Mouse (Mus musculus) heart, embryonic 11.5 days (tissue): ENCODE results near the gene Arhgef15. TPM values are rescaled to one million over a fixed set of nuclear protein-coding genes. Genes with fewer than 3 reads are reported as not detected.

Experiments used
- ATAC-seq: fragments of 200-750 bp; cut with Nextera tagmentation; replicated peaks from 2 replicates; pipeline ENCODE4 v1.8.0; 2017; ENCODE audit warnings: moderate library complexity; ENCODE audit not compliant: insufficient number of reproducible peaks, low FRiP score, low TSS enrichment
- H3K27ac ChIP-seq: fragments of 300-500 bp; sonication (generic); 2 replicates; pipeline ENCODE4 v1.5.1; 2014; ENCODE audit warnings: mild to moderate bottlenecking, low read depth, low read length
- H3K27me3 ChIP-seq: fragments of 300-500 bp; sonication (generic); 2 replicates; pipeline ENCODE4 v1.6.1; 2014; ENCODE audit warnings: mild to moderate bottlenecking, low read length, mixed read lengths; ENCODE audit not compliant: control insufficient read depth, insufficient read depth
- H3K36me3 ChIP-seq: fragments of 300-500 bp; sonication (generic); 2 replicates; pipeline ENCODE4 v1.6.1; 2014; ENCODE audit warnings: mild to moderate bottlenecking, low read length, moderate library complexity, mixed read lengths; ENCODE audit not compliant: control insufficient read depth, insufficient read depth
- H3K4me1 ChIP-seq: fragments of 300-500 bp; sonication (generic); 2 replicates; pipeline ENCODE4 v1.6.1; 2014; ENCODE audit warnings: low read length; ENCODE audit not compliant: control insufficient read depth, insufficient read depth
- H3K4me2 ChIP-seq: fragments of 300-500 bp; sonication (generic); 2 replicates; pipeline ENCODE4 v1.6.1; 2014; ENCODE audit warnings: mild to moderate bottlenecking, moderate library complexity
- H3K4me3 ChIP-seq: fragments of 300-500 bp; sonication (generic); 2 replicates; pipeline ENCODE4 v1.5.1; 2014; ENCODE audit warnings: low read depth, low read length
- H3K9ac ChIP-seq: fragments of 300-500 bp; sonication (generic); 2 replicates; pipeline ENCODE4 v1.6.1; 2014; ENCODE audit warnings: mild to moderate bottlenecking, low read depth, low read length, moderate library complexity
- H3K9me3 ChIP-seq: fragments of 300-500 bp; sonication (generic); replicated peaks from 2 replicates; pipeline ENCODE4 v1.6.1; 2016; ENCODE audit warnings: low read length; ENCODE audit not compliant: control insufficient read depth
- WGBS: fragments of 180-500 bp; shearing (Covaris S2); extraction: QIAGEN DNeasy Blood & Tissue Kit; methylation state at CpG from one replicate; pipeline ENCODE4 v1.1.7; 2014; ENCODE audit not compliant: insufficient replicate concordance; 5-methylcytosine and 5-hydroxymethylcytosine counted together
- polyA plus RNA-seq: library from polyadenylated mRNA; unstranded; fragments of >200 nt; fragmentation: Nextera tagmentation; extraction: Ambion mirVana; gene quantifications from 2 replicates; pipeline ENCODE4 v1.2.1, GENCODE M21; 2014

The Arhgef15 gene
- polyA plus RNA-seq, 1 experiment from 2014 or later = 9.0 TPM

DNA sequence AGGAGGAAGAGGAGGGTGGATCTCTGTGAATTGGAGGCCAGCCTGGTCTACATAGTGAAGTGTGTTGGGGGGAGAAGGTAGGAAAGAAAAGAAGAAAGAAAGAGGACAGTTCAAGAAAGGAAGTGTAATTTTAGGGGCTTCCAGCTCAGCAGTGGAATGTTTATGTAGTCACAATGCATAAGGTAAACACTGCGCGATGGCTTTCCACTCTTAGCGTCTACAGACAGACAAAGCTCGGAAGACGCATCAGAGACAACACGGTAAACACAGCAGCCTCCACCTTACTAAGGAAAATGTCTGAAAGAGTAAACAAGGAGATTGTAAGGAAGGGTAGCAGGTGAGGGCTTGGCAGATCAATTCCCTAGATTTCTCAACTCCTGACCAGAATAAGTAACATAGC is 27.3 kb downstream of the Arhgef15 start:
- 65% methylated on average over 6 of the region's 6 CpGs for whole genome bisulfite sequencing
- Histone ChIP-seq H3K27ac (no peak overlapping the region), H3K36me3 (no peaks in the 10 kb centered on the region), H3K4me3 (no peak overlapping the region), H3K9me3 (no peaks in the 10 kb centered on the region), H3K4me1 (no peaks in the 10 kb centered on the region), H3K27me3 (no peaks in the 10 kb centered on the region), H3K9ac (no peak overlapping the region), H3K4me2 (no peak overlapping the region)
- ATAC-seq = no peak

DNA sequence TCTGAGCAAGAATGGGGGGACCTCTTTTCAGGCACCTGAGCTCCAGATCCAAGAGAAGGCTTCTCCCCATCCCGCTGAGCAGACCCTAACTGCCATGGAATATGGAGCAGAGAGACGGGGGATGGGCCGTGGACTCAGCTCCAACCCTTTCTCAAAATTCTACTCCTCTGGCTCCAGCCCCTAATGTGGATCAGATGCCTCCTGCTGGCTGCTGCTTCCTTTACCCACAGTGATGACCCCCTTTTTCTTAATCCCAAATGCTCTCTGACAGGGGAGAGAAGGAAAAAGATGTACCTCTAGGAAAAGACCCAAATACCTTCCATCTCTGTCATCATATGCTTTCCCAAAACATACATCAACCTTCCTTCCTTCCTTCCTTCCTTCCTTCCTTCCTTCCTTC is 30.3 kb downstream of the Arhgef15 start, which contains the start of gene Odf4:
Gene Odf4, minus strand, starts transcription at position 101 of the 400 bp plus-strand sequence.
- 59% methylated on average over 3 of the region's 3 CpGs for WGBS
- Histone ChIP-seq H3K27ac (no peak within 1 kb of the TSS), H3K4me3 (no peak within 1 kb of the TSS), H3K27me3 (no peaks in the 10 kb centered on the region), H3K9me3 (no peaks in the 10 kb centered on the region), H3K9ac (no peak within 1 kb of the TSS), H3K4me2 (no peak within 1 kb of the TSS), H3K4me1 (no peaks in the 10 kb centered on the region), H3K36me3 (no peaks in the 10 kb centered on the region)
- no peak for ATAC-seq

DNA sequence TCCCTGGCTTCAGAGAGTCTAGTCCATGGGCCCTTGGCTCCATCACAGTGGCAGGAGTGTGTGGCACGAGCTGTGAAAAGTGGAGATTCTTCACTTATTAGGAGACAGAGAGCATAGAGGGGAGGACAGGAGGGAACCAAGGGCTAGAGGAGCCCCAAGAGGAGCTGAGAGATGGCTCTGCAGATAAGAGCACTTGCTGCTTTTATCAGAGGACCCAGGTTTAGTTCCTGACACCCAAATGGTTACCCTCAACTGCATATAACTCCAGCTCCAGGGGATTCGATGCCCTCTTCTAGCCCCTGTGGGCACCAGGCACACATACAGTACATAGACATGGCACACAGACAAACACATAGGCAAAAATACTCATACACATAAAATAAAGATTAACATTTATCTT is 32.5 kb downstream of the Arhgef15 start:
- H3K27ac ChIP-seq = no peak overlapping the region
- H3K36me3 ChIP-seq = no peaks in the 10 kb centered on the region
- no peak for ATAC-seq
- no peak overlapping the region for H3K9ac ChIP-seq
- 85% methylated on average over 2 of the region's 2 CpGs for WGBS
- no peaks in the 10 kb centered on the region for H3K9me3 ChIP-seq
- no peaks in the 10 kb centered on the region for H3K27me3 ChIP-seq
- H3K4me2 ChIP-seq = no peak overlapping the region
- H3K4me3 ChIP-seq = no peak overlapping the region
- no peaks in the 10 kb centered on the region for H3K4me1 ChIP-seq

DNA sequence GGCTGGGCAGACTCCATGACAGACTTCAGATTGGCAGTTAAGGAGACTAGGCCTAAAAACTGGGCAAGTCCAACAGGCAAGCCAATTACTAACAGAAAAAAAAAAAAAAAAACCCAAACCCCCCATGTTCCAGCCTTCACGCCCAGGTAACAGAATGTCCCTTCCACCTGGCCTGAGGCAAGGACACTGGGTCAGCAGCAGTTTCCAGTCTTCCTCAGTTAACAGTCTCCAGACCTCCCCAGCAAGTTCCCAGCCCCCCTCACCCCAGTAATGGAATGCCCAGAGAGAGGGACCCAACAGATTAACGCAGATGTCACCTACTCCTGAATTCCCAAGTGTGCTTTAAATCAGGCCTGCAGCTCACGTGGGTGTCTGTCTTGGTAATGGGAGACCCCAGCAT is 34.1 kb downstream of the Arhgef15 start:
- no peak overlapping the region for H3K4me2 ChIP-seq
- ATAC-seq = no peak
- H3K36me3 ChIP-seq = no peaks in the 10 kb centered on the region
- no peak overlapping the region for H3K4me3 ChIP-seq
- no peak overlapping the region for H3K9ac ChIP-seq
- H3K4me1 ChIP-seq = no peaks in the 10 kb centered on the region
- WGBS = 65% methylated on average over 3 of the region's 3 CpGs
- no peak overlapping the region for H3K27ac ChIP-seq
- no peaks in the 10 kb centered on the region for H3K9me3 ChIP-seq
- no peaks in the 10 kb centered on the region for H3K27me3 ChIP-seq

DNA sequence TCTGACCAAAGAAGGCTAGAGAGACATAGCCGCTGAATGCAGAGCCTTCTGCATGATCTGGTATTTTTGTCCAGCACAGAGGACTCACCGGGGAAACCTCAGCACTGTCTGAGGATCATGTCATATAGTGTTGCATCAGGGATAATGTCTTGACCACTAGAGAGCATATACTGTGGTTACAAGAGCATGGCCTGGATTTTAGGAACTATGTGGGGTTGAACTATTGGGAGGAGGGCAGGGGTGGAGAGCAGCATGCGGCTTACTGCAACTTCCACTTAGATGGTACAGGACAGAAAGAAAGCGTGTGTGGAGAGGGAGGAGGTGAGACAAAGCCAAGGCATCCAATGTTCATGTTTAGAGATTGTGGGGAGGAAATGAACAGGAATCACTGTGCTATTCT is 42.7 kb downstream of the Arhgef15 start:
- Histone ChIP-seq H3K4me3 (no peak overlapping the region), H3K4me2 (no peak overlapping the region), H3K27ac (no peak overlapping the region), H3K4me1 (no peaks in the 10 kb centered on the region), H3K36me3 (no peaks in the 10 kb centered on the region), H3K27me3 (no peaks in the 10 kb centered on the region), H3K9ac (no peak overlapping the region), H3K9me3 (no peaks in the 10 kb centered on the region)
- no peak for ATAC-seq
- WGBS = 79% methylated on average over 4 of the region's 4 CpGs

DNA sequence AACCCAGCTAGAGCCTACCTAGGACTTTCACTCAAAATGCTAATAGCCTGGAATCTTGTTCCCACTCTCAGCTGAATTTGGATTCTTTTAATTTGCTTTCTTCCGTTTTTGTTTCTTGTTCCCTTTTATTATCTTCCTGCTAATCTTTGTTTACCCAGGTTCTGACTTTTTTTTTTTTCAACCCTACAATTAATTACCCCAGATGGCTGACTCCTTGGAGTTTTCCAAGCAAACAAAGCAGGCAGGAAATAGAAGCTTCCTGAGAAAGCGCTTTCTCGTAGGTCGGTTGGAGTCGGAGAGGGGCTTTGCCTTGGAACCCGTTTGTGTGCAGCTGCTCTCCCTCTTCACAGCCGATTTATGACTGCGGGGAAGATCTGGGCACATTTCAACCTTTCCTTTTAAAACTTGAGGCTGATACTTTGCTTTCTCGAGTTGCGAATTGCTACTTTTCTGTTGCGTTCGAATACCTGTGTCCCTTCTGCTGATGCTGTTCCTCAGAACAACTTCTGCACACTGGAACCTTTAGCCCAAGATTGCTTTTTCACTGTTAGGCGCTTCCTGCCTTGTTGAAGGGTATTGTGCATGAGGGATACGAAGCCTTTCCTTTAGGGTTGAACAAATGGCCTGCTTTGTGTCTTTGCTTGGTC is 45.6 kb downstream of the Arhgef15 start:
- Histone ChIP-seq H3K4me3 (no peak overlapping the region), H3K9ac (no peak overlapping the region), H3K27ac (peak overlapping the region; percentile 24; the same call in 1 of the 2 replicates), H3K27me3 (no peaks in the 10 kb centered on the region), H3K4me1 (peaks cover 3% of the 10 kb centered on the region; the same call in 1 of the 2 replicates), H3K9me3 (no peaks in the 10 kb centered on the region), H3K36me3 (no peaks in the 10 kb centered on the region), H3K4me2 (no peak overlapping the region)
- 48% methylated on average over 14 of the region's 14 CpGs for WGBS
- no peak for ATAC-seq

DNA sequence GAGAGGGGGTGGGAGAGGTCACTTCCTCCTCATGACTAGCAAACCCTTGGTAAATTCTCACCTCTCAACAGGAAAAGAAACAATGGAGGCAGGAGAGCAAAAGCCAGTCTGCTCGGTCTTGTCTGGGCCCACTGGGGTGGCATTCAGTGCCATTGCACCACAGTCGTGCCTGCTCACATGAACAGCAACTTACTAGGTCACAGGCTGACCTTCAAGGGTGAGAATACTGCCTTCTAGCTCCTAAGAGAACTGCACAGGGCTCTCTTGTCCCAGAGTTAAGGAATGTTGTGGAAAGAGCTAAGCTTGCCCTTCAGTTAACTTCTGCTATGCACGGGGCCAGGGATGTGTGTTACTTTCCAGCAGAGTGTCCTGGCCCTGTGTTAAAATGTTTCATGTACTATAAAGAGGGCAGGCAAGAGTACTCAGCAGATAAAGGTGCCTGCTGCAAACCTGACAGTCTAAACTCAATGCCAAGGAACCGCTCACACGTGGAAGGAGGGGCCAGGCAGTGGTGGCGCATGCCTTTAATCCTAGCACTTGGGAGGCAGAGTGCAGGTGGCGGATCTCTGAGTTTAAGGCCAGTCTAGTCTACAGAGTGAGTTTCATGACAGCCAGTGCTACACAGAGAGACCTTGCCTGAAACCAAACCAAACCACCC is 48.3 kb downstream of the Arhgef15 start:
- no peak overlapping the region for H3K27ac ChIP-seq
- H3K36me3 ChIP-seq = peaks cover 15% of the 10 kb centered on the region
- H3K9ac ChIP-seq = no peak overlapping the region
- no peaks in the 10 kb centered on the region for H3K9me3 ChIP-seq
- WGBS = 42% methylated on average over 7 of the region's 7 CpGs
- H3K4me2 ChIP-seq = no peak overlapping the region
- H3K4me1 ChIP-seq = peaks cover 3% of the 10 kb centered on the region; the same call in 1 of the 2 replicates
- H3K27me3 ChIP-seq = no peaks in the 10 kb centered on the region
- H3K4me3 ChIP-seq = no peak overlapping the region
- no peak for ATAC-seq

DNA sequence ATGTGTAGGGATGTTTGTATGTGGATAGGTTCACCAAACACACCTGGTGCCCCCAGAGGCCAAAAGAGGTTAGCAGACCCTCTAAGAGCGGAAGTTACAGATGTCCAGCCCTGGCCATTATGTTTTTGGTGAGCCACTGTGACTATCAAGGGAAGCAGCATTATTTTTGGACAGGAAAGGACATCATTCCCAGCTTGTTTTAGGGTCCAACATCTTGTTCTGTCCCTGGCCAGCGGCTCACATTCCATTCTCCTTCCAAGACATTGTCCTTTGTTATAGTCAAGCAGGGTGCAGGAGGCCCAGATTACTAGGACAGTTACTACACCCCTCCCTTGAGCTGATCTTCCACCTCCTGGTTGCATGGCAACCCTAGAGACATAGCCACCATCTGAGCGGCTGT is 50.0 kb downstream of the Arhgef15 start:
- H3K9me3 ChIP-seq = no peaks in the 10 kb centered on the region
- whole genome bisulfite sequencing = 77% methylated on average over 3 of the region's 3 CpGs
- no peak for ATAC-seq
- no peaks in the 10 kb centered on the region for H3K27me3 ChIP-seq
- H3K36me3 ChIP-seq = peaks cover 26% of the 10 kb centered on the region
- no peak overlapping the region for H3K9ac ChIP-seq
- H3K4me3 ChIP-seq = no peak overlapping the region
- peaks cover 7% of the 10 kb centered on the region; the same call in 1 of the 2 replicates for H3K4me1 ChIP-seq
- no peak overlapping the region for H3K27ac ChIP-seq
- no peak overlapping the region for H3K4me2 ChIP-seq

DNA sequence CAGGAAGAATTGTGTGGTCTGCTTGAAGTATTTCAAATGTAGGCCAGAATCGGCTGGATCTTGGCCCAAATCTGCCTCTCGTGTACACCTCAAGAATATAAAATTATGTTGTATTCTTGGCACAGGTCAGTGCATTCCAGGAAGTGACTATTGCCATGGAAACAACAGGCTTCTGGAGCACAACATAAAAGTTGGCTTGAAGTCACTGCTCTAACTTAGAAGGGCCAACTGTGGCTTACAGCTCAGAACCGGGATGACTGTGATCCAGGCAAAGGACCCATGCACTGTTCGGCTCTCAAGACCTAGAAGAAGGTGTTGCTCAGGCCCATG is 50.9 kb downstream of the Arhgef15 start:
- Histone ChIP-seq H3K4me1 (peaks cover 7% of the 10 kb centered on the region; the same call in 1 of the 2 replicates), H3K9ac (no peak overlapping the region), H3K27ac (no peak overlapping the region), H3K4me2 (no peak overlapping the region), H3K36me3 (peaks cover 26% of the 10 kb centered on the region), H3K9me3 (no peaks in the 10 kb centered on the region), H3K27me3 (no peaks in the 10 kb centered on the region), H3K4me3 (no peak overlapping the region)
- 78% methylated on average over 4 of the region's 4 CpGs for WGBS
- no peak for ATAC-seq
